Mouse (Mus musculus): Measurements from ENCODE around the gene Nectin2.

DNA sequence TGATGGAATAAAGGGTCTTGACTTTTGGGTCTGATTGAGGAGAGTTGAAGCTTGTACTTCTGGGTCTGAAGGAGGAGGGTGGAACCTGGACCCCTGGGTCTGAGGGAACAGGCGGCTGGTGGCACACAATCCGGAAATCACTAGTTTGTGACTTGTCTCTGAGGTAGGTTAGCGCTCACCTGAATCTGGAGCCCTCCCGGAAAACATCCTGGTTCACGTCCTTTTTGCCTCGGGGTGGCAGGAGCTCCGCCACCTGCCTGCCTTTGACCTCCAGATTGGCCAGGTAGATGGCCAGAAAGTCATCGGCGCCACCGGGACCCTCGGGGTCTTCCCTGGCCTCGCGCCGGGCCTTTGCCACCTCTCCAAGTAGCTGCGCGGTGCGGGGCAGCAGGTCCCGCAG, 46.0 kb upstream of the Nectin2 start:
- TF ChIP-seq EP300 (IDR thresholded peaks at IDR 0.05; ENCODE audit: insufficient read depth, low read depth, low read length) (no peak), CTCF (IDR thresholded peaks at IDR 0.05) (no peak), POLR2A (IDR thresholded peaks at IDR 0.05; ENCODE audit: insufficient read depth, low read depth, low read length) (no peak)
